Mouse (Mus musculus): ENCODE results near the gene Dnah2. TPM values are rescaled to one million over a fixed set of nuclear protein-coding genes. Genes with fewer than 3 reads are reported as not detected.

The Dnah2 gene
- polyA plus RNA-seq, 1 experiment from 2014 or later: 1.7 TPM

- 17% methylated on average over 16 of the region's 16 CpGs for WGBS
- no peaks in the 10 kb centered on the region for H3K27me3 ChIP-seq
- peaks cover 47% of the 10 kb centered on the region for H3K36me3 ChIP-seq (ENCODE audit: poor library complexity, severe bottlenecking)
- peak overlapping the region; percentile 87 for H3K27ac ChIP-seq
- no peaks in the 10 kb centered on the region for H3K9me3 ChIP-seq (replicated peaks)
- peak overlapping the region; percentile 98 for H3K9ac ChIP-seq
- peak overlapping the region; percentile 98 for H3K4me2 ChIP-seq
- peak; percentile 56 for ATAC-seq
- peak overlapping the region; percentile 83; the same call in 1 of the 2 replicates for H3K4me3 ChIP-seq
- peaks cover 69% of the 10 kb centered on the region for H3K4me1 ChIP-seq
Observed at GRCm38 (mm10) chr11:69560896-69561854, 12.3 kb upstream of the Dnah2 start.

DNA sequence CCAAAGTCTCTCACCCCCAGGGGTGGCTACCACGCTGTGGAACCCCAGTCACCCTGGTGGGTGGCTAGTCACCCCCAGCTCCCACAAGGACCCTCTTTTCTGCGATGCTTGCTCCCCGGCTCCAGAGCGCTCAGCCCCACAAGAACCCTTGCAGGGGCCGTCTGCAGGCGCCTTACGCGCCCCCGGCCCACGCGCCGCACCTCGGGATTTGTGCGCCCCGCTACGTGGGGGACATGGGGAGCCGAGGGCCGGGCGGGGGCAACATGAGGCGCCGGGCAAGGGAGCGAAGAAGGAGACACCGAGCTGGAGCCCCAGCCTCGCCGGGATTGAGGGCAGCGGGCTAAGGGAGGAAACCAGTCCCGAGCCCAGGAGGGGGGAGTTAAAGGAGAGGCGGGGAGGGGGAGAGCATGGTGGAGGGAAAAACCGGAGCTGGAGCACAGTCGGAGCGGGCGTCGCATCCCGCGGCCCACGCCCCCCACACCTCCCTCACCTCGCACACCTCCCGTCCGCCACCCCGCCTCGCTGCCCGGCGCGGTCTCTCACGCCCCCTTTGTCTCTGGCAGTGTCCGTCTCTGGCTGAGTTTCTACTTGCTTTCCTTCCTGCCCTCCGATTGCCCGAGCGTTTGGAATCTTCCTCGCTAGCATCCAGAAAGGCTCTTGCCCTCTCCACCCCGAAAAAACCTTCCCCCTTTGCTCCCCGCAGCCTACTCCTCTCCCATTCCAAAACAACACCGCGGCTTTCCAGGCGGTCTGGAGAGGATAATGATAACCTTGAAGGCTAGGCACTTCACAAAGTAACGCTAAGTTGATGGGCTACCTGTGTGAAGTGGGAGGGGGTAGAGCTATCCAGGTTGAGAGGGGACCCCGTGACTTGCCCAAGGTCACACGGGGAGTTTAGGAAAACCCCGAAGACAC, 11.2 kb upstream of the Dnah2 start, which contains the start of gene Efnb3:
TSS of gene Efnb3 (minus strand) at position 355 of the 915 bp plus-strand sequence.
- H3K36me3 ChIP-seq (ENCODE audit: poor library complexity, severe bottlenecking): peaks cover 48% of the 10 kb centered on the region
- H3K9ac ChIP-seq: peak within 1 kb of the TSS; percentile 98
- no peaks in the 10 kb centered on the region for H3K9me3 ChIP-seq (replicated peaks)
- under 1% methylated on average over 56 of the region's 59 CpGs for WGBS
- H3K4me2 ChIP-seq: peak within 1 kb of the TSS; percentile 98
- H3K4me3 ChIP-seq: peak within 1 kb of the TSS; percentile 83
- H3K27ac ChIP-seq: peak within 1 kb of the TSS; percentile 87
- ATAC-seq: peak; percentile 68
- H3K4me1 ChIP-seq: peaks cover 80% of the 10 kb centered on the region
- H3K27me3 ChIP-seq: no peaks in the 10 kb centered on the region

GRCm38 (mm10) chr11:69559183-69559582, 10.3 kb upstream of the Dnah2 start:
- H3K36me3 ChIP-seq (ENCODE audit: poor library complexity, severe bottlenecking): peaks cover 44% of the 10 kb centered on the region
- H3K9ac ChIP-seq: peak overlapping the region; percentile 98
- no peaks in the 10 kb centered on the region for H3K9me3 ChIP-seq (replicated peaks)
- no peaks in the 10 kb centered on the region for H3K27me3 ChIP-seq
- ATAC-seq: no peak
- peak overlapping the region; percentile 98 for H3K4me2 ChIP-seq
- peaks cover 87% of the 10 kb centered on the region for H3K4me1 ChIP-seq
- 9% methylated on average over 5 of the region's 5 CpGs for WGBS
- H3K4me3 ChIP-seq: peak overlapping the region; percentile 83
- peak overlapping the region; percentile 87 for H3K27ac ChIP-seq

GRCm38 (mm10) chr11:69558756-69559155, 9.8 kb upstream of the Dnah2 start:
- ATAC-seq: no peak
- H3K27ac ChIP-seq: peak overlapping the region; percentile 70

GRCm38 (mm10) chr11:69557381-69557958, 8.6 kb upstream of the Dnah2 start:
- no peaks in the 10 kb centered on the region for H3K9me3 ChIP-seq (replicated peaks)
- peak overlapping the region; percentile 70 for H3K27ac ChIP-seq
- peak overlapping the region; percentile 83 for H3K4me3 ChIP-seq
- peaks cover 99% of the 10 kb centered on the region for H3K4me1 ChIP-seq
- H3K36me3 ChIP-seq (ENCODE audit: poor library complexity, severe bottlenecking): peaks cover 29% of the 10 kb centered on the region
- H3K9ac ChIP-seq: peak overlapping the region; percentile 98
- ATAC-seq: no peak
- peak overlapping the region; percentile 98 for H3K4me2 ChIP-seq
- no peaks in the 10 kb centered on the region for H3K27me3 ChIP-seq
- WGBS: 11% methylated on average over 14 of the region's 14 CpGs

More at GRCm38 (mm10) chr11:69558756-69559155, 9.8 kb upstream of the Dnah2 start:
- 52% methylated on average over 6 of the region's 6 CpGs for WGBS
- H3K9ac ChIP-seq: peak overlapping the region; percentile 98
- peak overlapping the region; percentile 83 for H3K4me3 ChIP-seq
- peaks cover 88% of the 10 kb centered on the region for H3K4me1 ChIP-seq
- H3K36me3 ChIP-seq (ENCODE audit: poor library complexity, severe bottlenecking): peaks cover 42% of the 10 kb centered on the region
- H3K27me3 ChIP-seq: no peaks in the 10 kb centered on the region
- H3K4me2 ChIP-seq: peak overlapping the region; percentile 98
- no peaks in the 10 kb centered on the region for H3K9me3 ChIP-seq (replicated peaks)

- H3K9me3 ChIP-seq (replicated peaks): no peaks in the 10 kb centered on the region
- H3K27ac ChIP-seq: peak overlapping the region; percentile 70
- H3K9ac ChIP-seq: no peak overlapping the region
- WGBS: 83% methylated on average over 5 of the region's 5 CpGs
- H3K4me2 ChIP-seq: no peak overlapping the region
- peaks cover 19% of the 10 kb centered on the region for H3K36me3 ChIP-seq (ENCODE audit: poor library complexity, severe bottlenecking)
- no peaks in the 10 kb centered on the region for H3K27me3 ChIP-seq
- H3K4me1 ChIP-seq: peaks cover 84% of the 10 kb centered on the region
- no peak overlapping the region for H3K4me3 ChIP-seq
- ATAC-seq: no peak
Observed at GRCm38 (mm10) chr11:69554539-69555140, 5.7 kb upstream of the Dnah2 start.

DNA sequence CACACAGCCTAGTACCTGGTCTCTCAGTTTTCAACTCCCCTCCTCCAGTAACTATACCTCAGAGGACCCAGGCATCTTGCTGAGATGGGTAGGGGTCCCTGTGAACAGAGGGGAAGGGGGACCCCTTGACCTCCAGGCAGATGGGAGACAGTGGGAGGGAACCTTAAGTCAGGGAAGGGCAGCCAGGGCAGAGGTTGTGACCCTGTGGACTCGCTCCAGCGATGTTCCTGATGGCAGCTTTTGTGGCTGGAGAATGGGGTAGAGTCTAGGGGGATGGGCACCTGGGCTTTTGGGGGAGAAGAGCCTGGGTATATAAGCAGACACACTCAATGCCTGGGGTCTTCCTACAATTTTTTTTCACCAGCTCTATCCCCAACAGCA, 4.4 kb upstream of the Dnah2 start:
- Histone ChIP-seq H3K36me3 (ENCODE audit: poor library complexity, severe bottlenecking) (peaks cover 19% of the 10 kb centered on the region), H3K4me1 (peaks cover 82% of the 10 kb centered on the region), H3K4me3 (0 out of 2 replicates have a peak overlapping the region, but pooled peaks have one; percentile 16), H3K9me3 (replicated peaks) (no peaks in the 10 kb centered on the region), H3K9ac (peak overlapping the region; percentile 52), H3K27me3 (no peaks in the 10 kb centered on the region), H3K4me2 (peak overlapping the region; percentile 49), H3K27ac (peak overlapping the region; percentile 94)
- 0% methylated on average over 2 of the region's 2 CpGs for WGBS
- ATAC-seq: peak; percentile 2; the same call in 1 of the 2 replicates

- H3K9ac ChIP-seq: peak overlapping the region; percentile 52
- H3K4me3 ChIP-seq: peak overlapping the region; percentile 16; the same call in 1 of the 2 replicates
- peak; percentile 88 for ATAC-seq
- peak overlapping the region; percentile 49 for H3K4me2 ChIP-seq
- no peaks in the 10 kb centered on the region for H3K9me3 ChIP-seq (replicated peaks)
- H3K4me1 ChIP-seq: peaks cover 82% of the 10 kb centered on the region
- 10% methylated on average over 14 of the region's 14 CpGs for WGBS
- H3K27ac ChIP-seq: peak overlapping the region; percentile 94
- no peaks in the 10 kb centered on the region for H3K27me3 ChIP-seq
- peaks cover 19% of the 10 kb centered on the region for H3K36me3 ChIP-seq (ENCODE audit: poor library complexity, severe bottlenecking)
Observed at GRCm38 (mm10) chr11:69552622-69553340, 3.9 kb upstream of the Dnah2 start.

DNA sequence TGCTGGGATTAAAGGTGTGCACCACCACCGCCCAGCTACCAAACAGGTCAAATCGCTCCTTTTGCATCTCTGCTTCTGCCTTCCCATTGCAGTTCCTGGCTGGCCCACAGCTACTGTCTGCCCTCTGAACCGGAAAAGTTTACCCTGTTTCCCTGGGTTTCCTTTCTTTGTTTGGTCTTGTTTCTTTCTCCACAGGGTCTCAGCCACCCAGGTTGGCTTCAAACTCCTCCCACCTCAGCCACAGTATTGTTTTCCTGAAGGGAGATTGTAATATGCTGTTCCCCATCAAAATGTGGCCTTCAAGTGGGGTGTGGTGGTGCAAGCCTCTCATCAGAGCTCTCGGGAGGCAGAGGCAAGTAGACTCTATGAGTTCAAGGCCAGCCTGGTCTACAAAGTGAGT, 2.4 kb upstream of the Dnah2 start:
- ATAC-seq: no peak
- peaks cover 19% of the 10 kb centered on the region for H3K36me3 ChIP-seq (ENCODE audit: poor library complexity, severe bottlenecking)
- H3K9ac ChIP-seq: no peak overlapping the region
- H3K27ac ChIP-seq: peak overlapping the region; percentile 40; the same call in 1 of the 2 replicates
- WGBS: 51% methylated on average over 4 of the region's 4 CpGs
- H3K27me3 ChIP-seq: no peaks in the 10 kb centered on the region
- peaks cover 82% of the 10 kb centered on the region for H3K4me1 ChIP-seq
- no peak overlapping the region for H3K4me2 ChIP-seq
- H3K9me3 ChIP-seq (replicated peaks): no peaks in the 10 kb centered on the region
- no peak overlapping the region for H3K4me3 ChIP-seq

- Histone ChIP-seq H3K36me3 (ENCODE audit: poor library complexity, severe bottlenecking) (no peaks in the 10 kb centered on the region), H3K27ac (peak overlapping the region; percentile 91), H3K4me2 (peak overlapping the region; percentile 87), H3K4me1 (peaks cover 73% of the 10 kb centered on the region), H3K27me3 (no peaks in the 10 kb centered on the region), H3K9me3 (replicated peaks) (no peaks in the 10 kb centered on the region), H3K9ac (peak overlapping the region; percentile 73), H3K4me3 (peak overlapping the region; percentile 47)
- WGBS: 2% methylated on average over 15 of the region's 15 CpGs
- peak; percentile 34 for ATAC-seq
Observed at GRCm38 (mm10) chr11:69547071-69547470, 1.8 kb downstream of the Dnah2 start.
